Mouse (Mus musculus) embryo, embryonic 9.5 days (tissue): ENCODE measurements around the gene Map2k6.

Source experiments
- DNase-seq: peaks from one replicate; pipeline ENCODE4 v3.0.0-alpha.2; 2017; ENCODE audit errors: extremely low spot score

Map2k6 gene

DNA sequence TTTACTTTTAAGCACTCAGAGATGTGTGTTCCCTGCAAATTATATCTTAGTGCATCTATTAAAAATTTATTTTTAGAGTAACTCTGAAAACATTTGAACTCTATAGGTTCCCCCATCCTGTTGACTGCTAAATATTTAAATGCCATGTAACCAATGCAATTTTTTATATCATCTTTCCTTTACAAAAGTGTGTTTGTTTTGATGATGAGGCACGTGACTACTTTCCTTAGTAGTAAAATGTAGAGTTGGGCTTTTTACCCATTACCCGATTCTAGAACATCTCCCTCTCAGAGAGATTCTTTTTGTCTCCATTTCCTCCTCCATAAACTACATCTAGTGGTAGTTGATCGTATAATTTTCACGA is 51.8 kb downstream of the Map2k6 start:
- no peak for DNase-seq

DNA sequence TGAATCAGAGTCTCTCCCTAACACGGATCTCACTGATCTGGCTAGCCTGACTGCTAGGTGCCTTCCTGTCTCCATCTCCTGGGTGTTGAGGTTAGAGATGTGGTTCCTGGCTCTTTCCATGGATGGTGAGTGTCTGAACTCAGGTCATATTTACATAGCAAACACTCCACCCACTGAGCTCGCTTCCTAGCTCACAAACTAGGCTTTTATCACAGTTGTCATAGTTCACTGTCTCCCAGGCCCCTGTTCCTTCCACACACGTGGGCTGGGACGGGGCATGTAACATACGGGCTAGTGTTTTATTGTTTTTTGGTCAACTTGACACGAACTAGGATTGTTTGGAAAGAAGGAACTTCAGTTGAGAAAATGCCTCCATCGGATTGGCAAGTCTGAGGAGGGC is 52.7 kb downstream of the Map2k6 start:
- DNase-seq: no peak

DNA sequence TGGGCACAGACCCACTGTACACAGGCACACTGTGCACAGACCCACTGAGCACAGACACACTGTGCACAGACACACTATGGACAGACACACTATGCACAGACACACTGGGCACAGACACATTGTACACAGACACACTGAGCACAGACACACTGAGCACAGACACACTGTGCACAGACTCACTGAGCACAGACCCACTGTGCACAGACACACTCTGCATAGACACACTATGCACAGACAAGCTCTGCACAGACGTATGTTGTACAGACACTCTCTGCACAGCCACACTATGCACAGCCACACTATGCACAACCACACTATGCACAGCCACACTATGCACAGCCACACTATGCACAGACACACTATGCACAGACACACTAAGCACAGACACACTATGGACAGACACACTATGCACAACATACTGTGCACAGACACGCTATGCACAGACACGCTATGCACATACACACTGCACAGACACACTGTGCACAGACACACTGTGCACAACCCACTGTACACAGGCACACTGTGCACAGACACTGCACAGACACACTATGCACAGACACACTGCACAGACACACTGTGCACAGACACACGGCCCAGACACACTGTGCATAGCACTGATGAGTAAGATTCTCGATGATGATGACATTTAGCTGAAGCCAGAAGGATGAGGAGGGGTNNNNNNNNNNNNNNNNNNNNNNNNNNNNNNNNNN is 54.7 kb downstream of the Map2k6 start:
- DNase-seq: no peak

DNA sequence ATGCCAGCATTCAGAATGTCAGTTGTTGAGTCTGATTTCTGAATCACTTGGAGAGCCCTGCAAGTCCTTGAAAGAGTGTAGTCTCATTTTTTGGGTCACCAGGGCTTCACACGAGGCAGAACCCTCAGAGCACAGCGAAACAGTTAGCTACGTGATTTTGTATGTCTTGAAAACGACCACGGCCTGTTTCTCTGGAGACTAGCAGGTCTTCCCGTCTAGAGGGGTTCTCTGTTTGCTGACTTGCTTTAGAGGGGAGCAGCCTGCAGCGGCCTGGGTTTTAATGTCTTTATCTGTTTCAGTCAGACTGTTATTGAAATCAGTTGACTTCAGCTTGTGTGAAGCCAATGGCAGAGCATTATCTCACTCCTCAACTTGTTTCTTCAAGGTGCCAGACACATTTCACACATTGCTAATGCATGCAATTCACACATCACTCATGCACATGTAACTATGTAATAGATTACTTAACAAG is 58.6 kb downstream of the Map2k6 start:
- DNase-seq: no peak

DNA sequence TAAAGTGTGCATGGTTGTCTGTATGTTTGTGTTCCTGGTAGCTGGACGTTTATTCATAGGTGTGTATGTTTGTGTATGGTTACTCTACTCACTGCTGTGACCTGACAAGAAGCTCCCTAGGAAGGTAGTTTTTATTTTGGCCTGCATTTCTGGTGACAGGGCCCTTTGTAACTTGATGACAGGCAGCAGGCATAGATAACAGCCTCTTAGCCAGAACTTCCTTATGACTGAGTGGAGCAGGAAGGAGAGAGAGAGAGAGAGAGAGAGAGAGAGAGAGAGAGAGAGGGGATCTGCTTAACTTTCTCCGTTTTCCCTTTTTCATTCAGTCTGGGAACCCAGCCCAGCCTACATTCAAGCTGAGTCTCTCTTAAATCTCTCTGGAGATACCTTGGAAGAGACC is 61.6 kb downstream of the Map2k6 start:
- DNase-seq: no peak

DNA sequence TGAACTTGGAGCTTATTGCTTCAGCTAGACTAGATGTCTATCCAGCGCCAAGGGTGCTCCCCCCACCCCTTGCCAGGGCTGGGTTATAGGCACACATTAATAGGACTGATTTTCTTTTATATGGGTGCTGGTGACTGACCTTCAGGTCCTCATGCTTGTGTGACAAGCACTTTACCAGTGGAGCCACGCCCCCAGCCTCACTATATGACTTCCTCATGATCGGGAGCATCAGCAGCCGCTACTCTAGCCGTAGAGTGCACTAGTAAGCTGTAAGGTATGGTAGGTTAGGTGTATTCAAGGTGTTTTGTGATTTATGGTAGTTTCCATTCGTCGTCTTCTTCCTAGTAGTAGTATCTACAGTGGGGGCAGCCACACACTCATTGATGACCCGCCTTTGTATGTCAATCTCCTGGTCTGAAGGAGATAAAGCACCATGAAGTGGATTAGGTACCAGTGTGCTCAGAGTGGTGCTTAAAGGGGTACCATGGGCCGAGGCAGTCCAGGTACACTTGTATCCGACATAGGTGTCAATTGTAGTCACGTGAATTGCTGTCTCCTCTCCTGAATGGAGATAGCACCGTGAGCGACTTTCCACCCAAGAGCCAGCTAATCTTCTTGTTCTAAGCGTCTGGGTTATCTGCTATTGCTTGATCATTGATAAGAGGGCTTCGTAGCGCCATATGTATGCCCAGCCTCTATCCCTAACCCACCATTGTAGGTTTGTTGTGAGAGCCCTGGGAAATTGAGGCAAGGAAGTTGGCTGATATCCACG is 62.8 kb downstream of the Map2k6 start:
- no peak for DNase-seq

DNA sequence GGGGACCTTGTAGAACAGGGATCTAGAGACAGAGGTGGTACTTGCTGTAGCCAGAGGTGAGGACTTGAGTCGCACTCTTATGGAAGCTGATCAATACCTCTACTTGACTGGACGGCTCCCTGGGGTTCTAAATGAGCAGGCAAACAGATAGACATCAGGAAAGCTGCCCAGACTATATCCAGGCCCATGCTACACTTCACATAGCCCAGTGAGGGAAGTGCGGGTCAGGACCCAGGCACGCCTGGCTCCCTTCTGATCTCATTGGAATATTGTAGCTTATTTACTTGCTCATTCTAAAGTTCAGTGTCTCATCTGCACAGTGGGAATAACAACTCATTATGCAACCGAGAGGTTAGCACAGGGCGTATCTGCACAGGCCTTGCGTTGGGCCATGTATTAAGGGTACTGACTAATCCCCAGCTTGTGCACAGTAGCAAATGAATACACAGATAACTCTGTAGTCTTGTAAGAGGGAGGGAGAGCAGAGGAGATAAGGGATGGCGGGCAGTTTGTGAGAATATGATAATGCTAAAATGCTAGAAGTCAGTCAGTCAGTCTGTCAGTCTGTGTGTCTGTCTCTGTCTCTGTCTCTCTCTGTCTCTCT is 64.2 kb downstream of the Map2k6 start:
- no peak for DNase-seq

DNA sequence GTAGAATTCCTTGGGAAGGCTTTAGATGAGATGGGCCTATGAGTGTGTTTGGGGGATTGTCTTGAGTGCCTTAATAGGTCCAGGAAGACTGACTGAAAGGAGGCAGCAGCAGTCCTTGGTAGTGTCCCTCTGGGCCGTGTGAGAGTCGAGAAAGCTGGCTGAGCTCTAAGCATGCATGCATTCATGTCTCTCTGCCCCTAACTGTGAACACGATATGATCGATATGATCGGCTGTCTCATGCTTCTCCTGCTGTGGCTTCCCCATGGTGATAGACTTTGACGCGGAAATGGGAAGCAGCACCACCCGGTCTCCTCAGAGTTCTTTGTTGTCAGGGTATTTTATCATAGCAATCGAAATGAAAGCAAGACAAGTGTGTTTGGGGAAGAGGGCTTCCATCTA is 64.9 kb downstream of the Map2k6 start:
- no peak for DNase-seq

DNA sequence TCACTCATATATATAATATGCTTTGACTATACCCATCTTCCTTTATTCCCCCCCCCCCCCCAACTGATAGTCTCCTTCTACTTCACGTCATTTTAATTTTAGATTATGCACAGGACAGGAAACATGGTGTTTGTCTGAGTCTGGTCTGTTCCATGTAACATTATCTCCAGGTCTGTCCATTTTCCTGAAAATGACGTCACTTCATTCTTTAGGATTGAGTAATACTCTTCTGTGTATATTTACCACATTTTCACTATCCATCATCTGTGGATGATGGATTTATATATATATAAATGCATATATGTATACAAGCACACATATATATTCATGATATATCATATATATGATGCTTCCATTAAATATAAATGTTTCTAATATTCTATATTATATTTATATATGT is 70.1 kb downstream of the Map2k6 start:
- DNase-seq: no peak

DNA sequence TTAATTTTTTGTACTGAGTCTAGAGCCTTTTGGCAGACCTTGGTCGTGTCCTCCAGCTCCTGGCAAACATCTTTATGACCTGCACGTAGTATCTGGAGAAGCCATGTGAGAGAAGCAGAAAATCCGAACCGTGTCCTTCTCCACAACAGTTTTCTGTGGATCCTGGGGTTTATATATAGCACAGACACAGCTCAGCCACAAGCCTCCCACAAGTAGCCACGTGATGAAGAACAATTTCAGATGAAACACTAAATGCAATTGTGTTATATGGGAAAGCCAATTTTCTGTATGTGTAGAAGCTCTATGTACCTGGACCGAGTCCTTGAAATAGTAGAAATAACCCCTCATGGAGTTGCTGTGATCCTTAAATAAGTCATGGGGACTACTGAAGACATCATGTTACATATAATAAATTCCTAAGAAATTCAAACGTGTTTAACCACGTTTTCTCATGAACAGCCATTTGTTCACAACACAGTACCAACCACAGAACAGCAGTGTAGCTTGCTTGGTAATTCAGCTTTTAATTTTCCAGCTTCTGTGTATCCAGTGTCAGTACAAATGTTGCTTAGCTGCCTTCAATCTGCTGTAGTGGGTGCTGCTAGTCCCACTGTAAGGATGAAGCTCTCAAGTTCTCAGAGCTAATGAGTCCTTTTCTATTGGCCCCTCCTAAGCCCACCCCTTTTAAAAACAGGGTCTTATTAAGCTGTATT is 71.8 kb downstream of the Map2k6 start:
- no peak for DNase-seq

DNA sequence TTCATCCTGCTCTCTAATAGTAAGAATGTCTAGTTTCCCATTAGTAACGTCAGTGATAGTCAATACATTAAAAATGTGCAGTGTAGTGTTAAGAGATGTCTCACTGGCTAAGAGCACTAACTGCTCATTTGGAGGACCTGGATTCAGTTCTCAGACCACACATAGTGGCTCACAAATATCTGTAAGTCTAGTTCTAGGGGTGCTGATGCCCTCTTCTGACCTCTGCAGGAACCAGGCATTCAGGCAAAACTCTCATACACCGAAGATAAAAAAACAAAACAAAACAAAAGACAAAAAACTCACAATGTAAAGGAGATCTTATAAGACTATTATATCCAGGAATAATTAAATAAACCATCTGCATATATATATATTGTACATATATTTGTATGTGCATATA is 72.4 kb downstream of the Map2k6 start:
- DNase-seq: no peak

DNA sequence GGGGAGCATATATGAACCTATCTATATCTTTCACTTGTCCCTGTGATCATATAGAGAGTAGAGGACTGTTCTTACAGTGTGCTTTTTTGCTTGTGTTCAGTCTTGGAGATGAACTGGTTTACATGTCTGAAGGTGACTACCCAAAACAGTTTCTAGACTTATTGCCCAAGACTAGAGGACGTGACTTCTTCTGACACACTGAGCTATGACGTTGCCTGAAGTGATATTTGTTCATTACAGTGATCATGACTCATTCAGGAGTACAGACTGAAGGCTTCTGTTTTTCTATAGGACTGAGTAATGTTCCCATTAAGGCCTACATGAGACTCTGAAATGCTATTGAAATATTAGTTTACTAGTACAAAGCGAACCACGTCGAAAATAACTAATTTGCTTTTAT is 73.2 kb downstream of the Map2k6 start:
- no peak for DNase-seq

DNA sequence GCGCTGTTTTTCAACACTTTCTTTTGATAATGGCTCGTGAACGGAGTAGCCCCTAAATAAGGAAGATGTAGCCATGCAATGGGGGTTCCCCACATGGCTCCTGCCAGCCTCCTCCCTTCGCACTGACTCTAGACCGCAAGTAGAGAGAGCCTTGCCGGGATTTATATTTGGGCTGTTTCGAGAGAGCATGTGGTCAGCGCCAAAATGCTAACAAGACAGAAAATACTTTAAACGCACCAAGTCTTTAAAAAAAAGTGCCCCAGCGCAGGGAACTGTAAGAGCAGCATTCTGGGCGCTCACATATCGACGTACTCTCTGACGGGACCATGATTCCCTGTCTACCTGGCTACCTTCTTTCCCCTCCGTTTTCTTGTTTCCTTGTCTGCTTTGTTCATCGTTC is 74.6 kb downstream of the Map2k6 start:
- DNase-seq: no peak

DNA sequence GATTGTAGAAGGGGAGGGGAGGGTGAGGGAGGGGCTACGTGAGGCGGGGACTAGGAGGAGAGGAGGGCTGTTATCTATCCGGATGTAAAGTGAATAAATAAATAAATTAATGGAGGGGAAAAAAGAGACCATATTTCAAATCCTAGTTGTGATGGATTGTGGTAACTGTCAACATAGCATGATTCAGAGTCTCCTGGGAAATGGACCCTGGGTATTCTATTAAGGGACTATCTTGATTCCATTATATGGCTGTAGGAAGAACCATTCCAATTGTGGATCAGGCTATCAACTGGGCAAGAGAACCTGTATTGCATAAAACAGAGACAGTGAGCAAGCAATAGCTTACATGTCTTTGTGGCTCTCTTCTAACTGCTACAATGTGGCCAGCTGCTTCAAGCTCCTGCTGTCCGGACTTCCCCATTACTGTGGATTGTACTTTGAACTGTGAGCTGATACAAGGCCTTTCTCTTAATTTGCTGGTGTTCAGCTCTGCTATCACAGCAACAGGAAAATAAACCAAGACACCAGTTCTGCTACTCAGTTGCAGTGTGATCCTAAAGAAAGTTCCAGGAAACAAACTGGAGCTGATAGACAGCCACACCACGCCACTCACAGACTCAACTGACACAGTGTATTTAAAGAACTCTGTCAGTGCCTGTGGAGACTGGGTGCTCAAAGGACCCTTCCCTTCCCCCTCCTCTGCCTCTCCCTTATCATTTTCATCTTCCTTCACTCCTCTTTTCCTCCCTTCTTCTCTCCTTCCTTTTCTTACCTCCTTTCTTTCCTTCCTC is 77.6 kb downstream of the Map2k6 start:
- no peak for DNase-seq

DNA sequence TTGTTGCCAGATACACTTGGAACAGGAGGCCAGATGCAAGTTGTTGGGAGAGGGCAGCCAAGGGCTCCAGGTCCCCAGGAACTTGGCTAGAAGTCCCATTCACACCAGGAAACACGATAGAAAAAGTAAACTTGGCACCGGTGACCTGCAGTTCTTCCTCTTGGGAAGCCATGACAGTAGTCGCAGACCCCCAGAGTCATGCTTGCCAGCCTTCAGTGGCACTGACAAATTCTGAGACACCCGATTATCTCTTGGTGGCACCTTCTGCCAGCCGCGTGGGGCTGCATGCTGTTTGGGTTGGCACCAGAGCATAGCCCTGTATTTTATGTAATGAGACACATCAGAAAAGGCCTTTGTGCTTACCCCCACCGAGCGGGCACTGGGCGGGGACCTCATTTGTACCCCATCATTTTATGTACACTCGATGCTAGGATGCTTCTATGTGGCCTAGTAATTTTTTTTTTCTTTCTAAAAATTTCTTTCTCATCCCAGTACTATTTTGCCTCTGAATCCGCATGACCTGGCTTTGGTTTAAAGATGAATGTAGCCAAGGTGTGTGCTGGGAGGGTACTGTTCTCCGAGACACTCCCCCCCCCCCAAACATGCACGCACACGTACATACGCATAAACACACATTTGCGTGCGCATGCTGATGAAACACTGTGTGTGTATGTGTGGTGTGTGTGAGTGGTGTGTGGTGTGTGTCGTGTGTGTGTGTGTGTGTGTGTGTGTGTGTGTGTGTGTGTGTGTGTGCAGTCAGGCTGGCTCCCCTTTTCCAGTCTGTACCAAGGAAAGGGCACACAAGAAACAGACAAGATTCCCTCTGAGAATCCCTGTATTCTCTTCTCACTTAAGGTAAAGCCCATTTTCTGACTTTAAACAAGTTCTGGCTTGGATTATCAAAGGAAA is 79.3 kb downstream of the Map2k6 start:
- no peak for DNase-seq

DNA sequence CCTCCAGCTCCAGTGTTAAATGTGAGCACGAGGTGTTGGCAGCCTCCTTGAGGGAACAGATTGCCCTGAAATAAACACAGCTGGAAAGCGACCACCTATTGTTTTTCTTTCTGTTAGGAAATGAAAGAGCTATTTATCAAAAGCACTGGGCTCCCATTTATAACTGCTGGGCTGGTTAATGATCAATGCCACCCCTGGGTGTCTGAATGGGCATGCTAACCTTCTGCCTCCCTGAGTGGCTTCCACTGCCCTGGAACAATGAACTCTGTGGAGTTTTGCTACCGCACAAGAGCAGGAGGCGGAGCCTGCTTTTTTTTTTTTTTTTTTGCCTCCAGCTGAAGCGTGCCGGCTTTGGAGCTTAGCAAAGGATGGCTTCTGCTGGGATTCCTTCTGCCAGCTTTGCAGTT is 80.1 kb downstream of the Map2k6 start:
- DNase-seq: peak; percentile 80

DNA sequence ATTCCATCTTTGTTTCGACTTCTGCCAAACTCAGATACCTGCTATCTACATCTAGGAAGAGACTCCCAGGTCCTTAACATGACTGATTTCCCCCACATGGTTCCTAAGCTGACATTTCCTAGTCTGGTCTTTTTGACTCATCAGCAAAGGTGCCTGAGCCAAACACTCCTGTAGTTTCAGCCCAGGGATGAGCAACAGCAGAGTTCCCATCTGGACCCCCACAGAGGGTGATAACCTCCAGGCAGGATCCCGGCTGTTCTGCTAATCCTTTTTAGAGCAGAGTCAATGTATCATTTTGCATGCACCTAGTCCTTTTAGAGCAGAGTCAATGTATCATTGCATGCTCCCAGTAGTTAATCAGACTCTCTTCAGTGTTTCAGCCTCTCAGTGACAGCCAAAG is 82.5 kb downstream of the Map2k6 start:
- no peak for DNase-seq

DNA sequence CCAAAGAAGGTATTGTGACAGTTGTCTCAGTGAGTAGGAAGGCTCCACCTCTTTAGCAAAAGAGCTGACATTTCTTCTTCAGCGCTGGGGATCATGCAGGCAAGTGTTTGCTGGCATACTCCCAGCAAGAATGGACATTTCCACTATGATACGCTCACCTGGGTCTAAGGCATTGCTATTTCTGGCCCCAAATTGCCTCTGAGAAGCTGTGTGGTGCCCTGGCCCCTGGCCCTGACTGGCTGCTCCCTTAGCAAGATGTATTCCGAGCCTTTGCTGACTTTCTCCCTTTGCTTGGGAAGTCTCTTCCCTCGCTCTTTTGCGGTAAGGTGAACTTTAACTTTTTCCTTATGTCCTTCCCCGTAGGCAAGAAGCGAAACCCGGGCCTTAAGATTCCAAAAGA is 83.3 kb downstream of the Map2k6 start:
- no peak for DNase-seq

DNA sequence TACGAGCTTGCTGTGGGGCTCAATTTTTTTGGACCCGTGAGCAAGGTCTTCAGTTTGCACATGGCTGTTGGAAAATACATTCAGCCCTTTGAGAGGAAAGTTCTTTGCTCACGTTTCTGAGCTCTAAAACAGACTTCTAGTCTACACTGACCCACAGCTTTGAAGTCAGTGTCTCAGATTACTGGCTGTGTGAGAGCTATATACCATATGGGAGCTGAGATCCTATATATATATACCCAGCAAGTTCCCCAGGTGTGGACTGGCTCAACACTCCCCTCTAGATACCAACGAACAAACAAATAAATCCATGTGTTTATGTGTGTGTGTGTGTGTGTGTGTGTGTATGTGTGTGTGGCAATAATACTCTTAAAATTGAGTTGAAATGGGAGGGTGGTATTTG is 83.7 kb downstream of the Map2k6 start:
- DNase-seq: no peak

DNA sequence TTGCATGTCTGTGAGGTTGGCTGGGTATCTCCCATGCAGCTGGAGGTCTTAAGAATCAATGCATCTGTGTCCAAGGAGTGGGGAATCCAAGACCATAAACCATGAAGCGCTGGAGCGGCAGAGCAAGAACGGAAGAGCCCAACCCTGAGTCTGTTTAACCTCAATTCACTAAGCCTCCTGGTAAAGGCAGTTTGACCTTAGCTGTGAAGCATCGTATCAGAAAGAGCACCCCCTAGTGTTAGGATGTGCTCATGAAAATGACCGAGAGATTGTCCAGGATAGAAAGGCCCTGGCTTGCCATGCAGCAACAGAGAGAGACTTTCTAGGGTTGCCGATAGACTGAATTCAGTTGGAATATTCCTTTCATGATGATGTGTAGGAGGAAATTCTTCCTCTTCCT is 84.2 kb downstream of the Map2k6 start:
- DNase-seq: peak; percentile 62

DNA sequence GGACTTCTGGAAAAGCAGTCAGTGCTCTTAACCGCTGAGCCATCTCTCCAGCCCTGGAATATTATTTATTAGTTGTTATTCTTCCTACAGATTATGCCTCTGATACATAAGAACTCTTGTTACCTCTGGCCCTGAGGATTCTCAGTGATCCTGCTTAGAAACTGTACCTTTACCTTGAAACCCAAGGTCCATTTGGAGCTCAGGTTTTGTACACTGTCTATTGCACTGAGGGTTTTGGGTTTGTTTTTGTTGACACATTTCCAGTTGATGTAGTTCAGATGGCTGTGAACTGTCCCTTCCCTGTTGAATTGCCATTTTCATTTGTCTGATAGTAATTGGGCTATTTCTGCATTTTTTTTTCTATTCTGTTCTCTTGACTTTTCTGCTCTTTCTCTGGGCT is 85.5 kb downstream of the Map2k6 start:
- DNase-seq: no peak
